Mouse (Mus musculus) myocyte (in vitro differentiated cells): ENCODE data around the gene Mafg. TPM values are rescaled to one million over a fixed set of nuclear protein-coding genes. Genes with fewer than 3 reads are reported as not detected.

Source experiments
- H3K27me3 ChIP-seq: one replicate; pipeline ENCODE4 v1.6.1; 2011; ENCODE audit not compliant: control insufficient read depth, insufficient read depth, insufficient read length
- H3K36me3 ChIP-seq: one replicate; pipeline ENCODE4 v1.6.1; 2011; ENCODE audit not compliant: control insufficient read depth, insufficient read depth
- H3K4me2 ChIP-seq: one replicate; pipeline ENCODE4 v1.6.1; 2011; ENCODE audit warnings: low read depth, control low read depth
- H3K4me3 ChIP-seq: one replicate; pipeline ENCODE4 v1.5.1; 2011; ENCODE audit warnings: mild to moderate bottlenecking, control low read depth, moderate library complexity
- H3K79me2 ChIP-seq: one replicate; pipeline ENCODE4 v1.6.1; 2011; ENCODE audit not compliant: control insufficient read depth, insufficient read depth
- H3ac ChIP-seq: one replicate; pipeline ENCODE4 v1.6.1; 2011; ENCODE audit not compliant: control insufficient read depth, insufficient read length
- CEBPB ChIP-seq: IDR thresholded peaks from 2 replicates; pipeline ENCODE4 v1.6.1; 2011; ENCODE audit warnings: mild to moderate bottlenecking, moderate library complexity; ENCODE audit not compliant: poor library complexity, insufficient read depth, severe bottlenecking
- E2F4 ChIP-seq: IDR thresholded peaks from one replicate; pipeline ENCODE4 v1.6.1; 2011; ENCODE audit warnings: mild to moderate bottlenecking, control low read depth, moderate library complexity; ENCODE audit not compliant: insufficient read depth
- MAX ChIP-seq: IDR thresholded peaks from one replicate; pipeline ENCODE4 v1.6.1; 2011; ENCODE audit warnings: low read depth, mild to moderate bottlenecking, control low read depth
- MYOD1 ChIP-seq, 3 experiments: IDR thresholded peaks; one replicate each; pipeline ENCODE4 v1.6.1; 2011; ENCODE audit warnings: control low read depth in 2 of 3, low read depth in 2 of 3, mild to moderate bottlenecking in 2 of 3, moderate library complexity in 1 of 3; ENCODE audit not compliant: insufficient read length in 2 of 3, control insufficient read depth in 1 of 3
- MYOG ChIP-seq, 3 experiments: IDR thresholded peaks; one replicate each; pipeline ENCODE4 v1.6.1; 2011; ENCODE audit warnings: control low read depth in 2 of 3, low read depth in 2 of 3, mild to moderate bottlenecking in 2 of 3; ENCODE audit not compliant: insufficient read length in 2 of 3, control insufficient read depth in 1 of 3, insufficient read depth in 1 of 3
- POLR2A ChIP-seq: IDR thresholded peaks from one replicate; pipeline ENCODE4 v1.6.1; 2011; ENCODE audit warnings: low read depth, mild to moderate bottlenecking, control low read depth, moderate library complexity; ENCODE audit not compliant: insufficient read length
- POLR2AphosphoS2 ChIP-seq: IDR thresholded peaks from one replicate; pipeline ENCODE4 v1.6.1; 2011; ENCODE audit warnings: low read depth, control low read depth; ENCODE audit not compliant: insufficient read length
- REST ChIP-seq: IDR thresholded peaks from one replicate; pipeline ENCODE4 v1.6.1; 2011; ENCODE audit warnings: mild to moderate bottlenecking, control low read depth, moderate library complexity; ENCODE audit not compliant: insufficient read depth, insufficient read length
- SRF ChIP-seq: IDR thresholded peaks from one replicate; pipeline ENCODE4 v1.6.1; 2011; ENCODE audit warnings: low read depth; ENCODE audit not compliant: control insufficient read depth, insufficient read length
- TCF12 ChIP-seq: IDR thresholded peaks from one replicate; pipeline ENCODE4 v1.6.1; 2011; ENCODE audit warnings: mild to moderate bottlenecking, control low read depth; ENCODE audit not compliant: poor library complexity, insufficient read depth, severe bottlenecking
- TCF3 ChIP-seq: IDR thresholded peaks from one replicate; pipeline ENCODE4 v1.6.1; 2011; ENCODE audit warnings: low read depth, control low read depth; ENCODE audit not compliant: insufficient read length
- USF1 ChIP-seq: IDR thresholded peaks from one replicate; pipeline ENCODE4 v1.6.1; 2011; ENCODE audit warnings: low read depth, mild to moderate bottlenecking, control low read depth, moderate library complexity
- polyA plus RNA-seq: library from polyadenylated mRNA; unstranded; fragments of >200 nt; fragmentation: generic; extraction: Trizol; gene quantifications from one replicate; pipeline ENCODE4 v1.2.1, GENCODE M21; 2012; ENCODE audit warnings: missing spikeins

Mafg gene
- polyA plus RNA-seq, 1 experiment = 43.1 TPM

GRCm38 (mm10) chr11:120623961-120624679 is 9.3 kb downstream of the Mafg start:
- TF ChIP-seq TCF12 = no peak
- peak; percentile 41 for TF ChIP-seq REST
- peaks cover 41% of the 10 kb centered on the region for H3K79me2 ChIP-seq
- H3K27me3 ChIP-seq = no peaks in the 10 kb centered on the region
- H3ac ChIP-seq = peak overlapping the region; percentile 29
- H3K36me3 ChIP-seq = peaks cover 28% of the 10 kb centered on the region
- peak overlapping the region; percentile 41 for H3K4me3 ChIP-seq
- peak overlapping the region; percentile 71 for H3K4me2 ChIP-seq

- H3K4me3 ChIP-seq = no peak overlapping the region
- no peak overlapping the region for H3K4me2 ChIP-seq
- no peak for TF ChIP-seq POLR2AphosphoS2
- no peak for TF ChIP-seq MYOD1 (IDR thresholded peaks at IDR 0.05; ENCODE audit: control insufficient read depth in 1 of 3, insufficient read length in 2 of 3, low read depth in 2 of 3)
- no peak for TF ChIP-seq MAX
- no peak for TF ChIP-seq CEBPB
- TF ChIP-seq E2F4 = no peak
- no peak for TF ChIP-seq SRF
- TF ChIP-seq TCF12 = no peak
- TF ChIP-seq TCF3 = no peak
- no peak for TF ChIP-seq POLR2A
- TF ChIP-seq REST = no peak
- no peak for TF ChIP-seq MYOG (IDR thresholded peaks at IDR 0.05; ENCODE audit: control insufficient read depth in 1 of 3, insufficient read depth in 1 of 3, insufficient read length in 2 of 3, low read depth in 2 of 3)
- TF ChIP-seq USF1 = no peak
- H3K27me3 ChIP-seq = no peaks in the 10 kb centered on the region
- no peak overlapping the region for H3ac ChIP-seq
- H3K36me3 ChIP-seq = peaks cover 29% of the 10 kb centered on the region
- peaks cover 28% of the 10 kb centered on the region for H3K79me2 ChIP-seq
Measured at GRCm38 (mm10) chr11:120622805-120623204, 10.6 kb downstream of the Mafg start.

- peaks cover 26% of the 10 kb centered on the region for H3K79me2 ChIP-seq
- no peak for TF ChIP-seq USF1
- no peak for TF ChIP-seq POLR2A
- no peak for TF ChIP-seq TCF3
- no peak for TF ChIP-seq CEBPB
- TF ChIP-seq POLR2AphosphoS2 = no peak
- no peak for TF ChIP-seq SRF
- TF ChIP-seq TCF12 = no peak
- no peak for TF ChIP-seq MYOD1 (IDR thresholded peaks at IDR 0.05; ENCODE audit: control insufficient read depth in 1 of 3, insufficient read length in 2 of 3, low read depth in 2 of 3)
- TF ChIP-seq E2F4 = no peak
- no peak for TF ChIP-seq REST
- no peak overlapping the region for H3ac ChIP-seq
- H3K4me3 ChIP-seq = no peak overlapping the region
- no peaks in the 10 kb centered on the region for H3K27me3 ChIP-seq
- no peak overlapping the region for H3K4me2 ChIP-seq
- H3K36me3 ChIP-seq = peaks cover 19% of the 10 kb centered on the region
Measured at GRCm38 (mm10) chr11:120620195-120620594, 13.2 kb downstream of the Mafg start.

- no peak for TF ChIP-seq CEBPB
- TF ChIP-seq MYOD1 (IDR thresholded peaks at IDR 0.05; ENCODE audit: control insufficient read depth in 1 of 3, insufficient read length in 2 of 3, low read depth in 2 of 3) = no peak
- TF ChIP-seq TCF3 = no peak
- no peak for TF ChIP-seq POLR2A
- no peak for TF ChIP-seq TCF12
- TF ChIP-seq SRF = no peak
- Histone ChIP-seq H3ac (no peak overlapping the region), H3K4me3 (no peak overlapping the region), H3K4me2 (no peak overlapping the region), H3K27me3 (no peaks in the 10 kb centered on the region), H3K79me2 (peaks cover 34% of the 10 kb centered on the region), H3K36me3 (peaks cover 22% of the 10 kb centered on the region)
Measured at GRCm38 (mm10) chr11:120618619-120619535, 14.5 kb downstream of the Mafg start.
